Mouse (Mus musculus): ENCODE data around the gene Zcchc10. TPM values are rescaled to one million over a fixed set of nuclear protein-coding genes. Genes with fewer than 3 reads are reported as not detected.

Gene Zcchc10
- polyA plus RNA-seq, 1 experiment = 4.4 TPM

DNA sequence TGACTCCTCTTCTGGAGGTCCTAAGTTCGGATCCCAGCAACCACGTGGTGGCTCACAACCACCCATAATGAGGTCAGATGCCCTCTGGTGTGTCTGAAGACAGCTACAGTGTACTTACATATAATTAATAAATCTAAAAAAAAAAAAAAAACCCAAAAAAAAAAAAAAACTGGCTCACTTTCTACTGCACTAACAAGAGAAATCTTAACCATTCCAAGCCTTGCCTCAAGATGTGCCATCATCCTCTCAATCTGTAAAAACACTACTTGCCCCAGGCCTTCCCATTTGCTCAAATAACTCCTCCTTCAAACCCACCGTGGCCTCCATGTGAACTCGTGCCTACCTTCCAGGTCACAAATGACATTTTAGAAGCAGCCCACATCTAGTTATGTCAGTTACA, 27.6 kb upstream of the Zcchc10 start:
- no peak overlapping the region for H3K4me3 ChIP-seq (ENCODE audit: extremely low read depth, insufficient read depth, insufficient read length)
- WGBS = 61% methylated on average over 4 of the region's 4 CpGs
- no peaks in the 10 kb centered on the region for H3K27me3 ChIP-seq (ENCODE audit: control insufficient read depth, insufficient read depth, low read length)
- peaks cover 2% of the 10 kb centered on the region; the same call in 1 of the 2 replicates for H3K36me3 ChIP-seq (ENCODE audit: control insufficient read depth, insufficient read depth, low read length)
- TF ChIP-seq CTCF (IDR thresholded peaks at IDR 0.05; ENCODE audit: extremely low read depth, insufficient read depth, insufficient read length, insufficient replicate concordance) (no peak), POLR2A (IDR thresholded peaks at IDR 0.05; ENCODE audit: low read depth, low read length) (no peak)
- H3K27ac ChIP-seq (ENCODE audit: insufficient read depth, low read length) = no peak overlapping the region
- peaks cover 9% of the 10 kb centered on the region for H3K4me1 ChIP-seq (ENCODE audit: control insufficient read depth, insufficient read depth, insufficient read length)
- DNase-seq (ENCODE audit: low read depth in 1 of 2, low spot score in 2 of 2) = no peak

GRCm38 (mm10) chr11:53297947-53298860, 26.3 kb upstream of the Zcchc10 start:
- DNase-seq (ENCODE audit: low read depth in 1 of 2, low spot score in 2 of 2) = no peak
- H3K36me3 ChIP-seq (ENCODE audit: control insufficient read depth, insufficient read depth, low read length) = peaks cover 2% of the 10 kb centered on the region; the same call in 1 of the 2 replicates
- no peak overlapping the region for H3K27ac ChIP-seq (ENCODE audit: insufficient read depth, low read length)
- 77% methylated on average over 7 of the region's 7 CpGs for WGBS
- peaks cover 9% of the 10 kb centered on the region for H3K4me1 ChIP-seq (ENCODE audit: control insufficient read depth, insufficient read depth, insufficient read length)
- TF ChIP-seq CTCF (IDR thresholded peaks at IDR 0.05; ENCODE audit: extremely low read depth, insufficient read depth, insufficient read length, insufficient replicate concordance) (no peak), POLR2A (IDR thresholded peaks at IDR 0.05; ENCODE audit: low read depth, low read length) (no peak)
- H3K4me3 ChIP-seq (ENCODE audit: extremely low read depth, insufficient read depth, insufficient read length) = no peak overlapping the region
- no peaks in the 10 kb centered on the region for H3K27me3 ChIP-seq (ENCODE audit: control insufficient read depth, insufficient read depth, low read length)

GRCm38 (mm10) chr11:53299551-53300329, 24.7 kb upstream of the Zcchc10 start:
- Histone ChIP-seq H3K4me3 (ENCODE audit: extremely low read depth, insufficient read depth, insufficient read length) (peak overlapping the region; percentile 79), H3K27me3 (ENCODE audit: control insufficient read depth, insufficient read depth, low read length) (no peaks in the 10 kb centered on the region), H3K36me3 (ENCODE audit: control insufficient read depth, insufficient read depth, low read length) (peaks cover 2% of the 10 kb centered on the region; the same call in 1 of the 2 replicates), H3K27ac (ENCODE audit: insufficient read depth, low read length) (peak overlapping the region; percentile 84), H3K4me1 (ENCODE audit: control insufficient read depth, insufficient read depth, insufficient read length) (peaks cover 9% of the 10 kb centered on the region)
- TF ChIP-seq POLR2A (IDR thresholded peaks at IDR 0.05; ENCODE audit: low read depth, low read length) (peak; percentile 48), CTCF (IDR thresholded peaks at IDR 0.05; ENCODE audit: extremely low read depth, insufficient read depth, insufficient read length, insufficient replicate concordance) (no peak)
- peak; percentile 57 to 62 for DNase-seq (ENCODE audit: low read depth in 1 of 2, low spot score in 2 of 2)
- under 1% methylated on average over 80 of the region's 80 CpGs for WGBS

DNA sequence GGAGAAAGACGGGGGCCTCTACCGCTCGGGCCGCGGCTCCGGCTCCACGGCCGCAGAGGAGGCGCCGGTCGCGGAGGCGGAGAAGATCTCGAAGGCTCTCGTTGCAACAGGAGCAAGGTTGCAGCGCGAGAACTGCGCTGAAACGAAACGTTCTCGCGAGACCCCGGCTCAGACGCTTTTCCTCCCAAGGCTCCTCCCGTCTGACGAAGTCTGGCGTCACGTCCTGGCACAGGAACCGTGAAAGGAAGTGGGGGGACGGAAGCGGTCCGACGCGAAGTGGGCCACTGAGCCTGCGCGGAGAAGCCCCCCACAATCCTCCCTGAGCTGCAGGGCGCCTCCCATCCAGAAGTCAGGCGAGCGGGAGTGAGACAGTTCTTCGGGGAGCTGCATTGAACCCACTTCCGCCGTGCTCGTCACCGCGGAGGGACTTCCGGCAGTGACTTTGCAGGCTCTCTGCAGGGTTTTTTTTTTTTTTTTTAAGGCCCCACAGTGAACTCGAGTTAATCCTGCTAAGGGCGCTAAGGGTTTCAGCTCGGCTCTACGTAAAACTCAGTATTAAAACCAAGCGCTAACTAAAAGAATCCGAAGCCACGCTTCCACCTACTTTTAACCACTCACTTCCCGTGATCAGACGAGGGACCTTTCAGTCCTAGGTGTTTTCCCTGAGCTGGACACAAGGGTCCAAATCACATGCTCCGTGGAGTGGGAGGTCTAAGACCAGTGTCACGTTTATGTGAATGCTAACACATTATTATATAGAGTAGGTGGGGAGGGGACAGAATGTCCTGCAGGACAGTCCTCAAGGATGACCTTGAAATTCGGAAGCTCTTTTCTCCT, 23.9 kb upstream of the Zcchc10 start, which contains the start of gene Hspa4:
Gene Hspa4, minus strand, starts transcription at position 128 of the 837 bp plus-strand sequence.
- DNase-seq (ENCODE audit: low read depth in 1 of 2, low spot score in 2 of 2) = peak; percentile 97 to 99
- WGBS = 1% methylated on average over 58 of the region's 58 CpGs
- Histone ChIP-seq H3K36me3 (ENCODE audit: control insufficient read depth, insufficient read depth, low read length) (peaks cover 2% of the 10 kb centered on the region; the same call in 1 of the 2 replicates), H3K4me1 (ENCODE audit: control insufficient read depth, insufficient read depth, insufficient read length) (peaks cover 7% of the 10 kb centered on the region), H3K27ac (ENCODE audit: insufficient read depth, low read length) (peak within 1 kb of the TSS; percentile 84), H3K4me3 (ENCODE audit: extremely low read depth, insufficient read depth, insufficient read length) (peak within 1 kb of the TSS; percentile 79), H3K27me3 (ENCODE audit: control insufficient read depth, insufficient read depth, low read length) (no peaks in the 10 kb centered on the region)
- no peak for TF ChIP-seq CTCF (IDR thresholded peaks at IDR 0.05; ENCODE audit: extremely low read depth, insufficient read depth, insufficient read length, insufficient replicate concordance)
- peak; percentile 84 for TF ChIP-seq POLR2A (IDR thresholded peaks at IDR 0.05; ENCODE audit: low read depth, low read length)

DNA sequence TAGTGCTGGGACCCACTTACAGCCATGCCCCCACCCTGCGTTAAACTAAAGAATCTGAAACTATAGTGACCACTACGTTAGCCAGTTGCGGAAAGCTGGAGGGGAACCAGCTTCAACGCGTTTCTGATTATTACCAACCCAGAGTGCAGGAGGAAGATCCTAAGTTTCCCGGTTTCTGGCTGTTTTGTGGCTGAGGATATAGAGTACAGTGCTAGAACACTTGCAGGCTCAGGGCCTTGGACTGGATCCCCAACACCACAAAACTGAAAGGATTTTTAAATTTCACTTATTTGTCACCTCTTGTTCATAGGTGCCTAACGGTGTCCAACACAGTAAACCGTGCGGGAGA, 23.3 kb upstream of the Zcchc10 start:
- Histone ChIP-seq H3K36me3 (ENCODE audit: control insufficient read depth, insufficient read depth, low read length) (peaks cover 2% of the 10 kb centered on the region; the same call in 1 of the 2 replicates), H3K4me3 (ENCODE audit: extremely low read depth, insufficient read depth, insufficient read length) (peak overlapping the region; percentile 48), H3K27me3 (ENCODE audit: control insufficient read depth, insufficient read depth, low read length) (no peaks in the 10 kb centered on the region), H3K27ac (ENCODE audit: insufficient read depth, low read length) (peak overlapping the region; percentile 84), H3K4me1 (ENCODE audit: control insufficient read depth, insufficient read depth, insufficient read length) (peaks cover 7% of the 10 kb centered on the region)
- no peak for TF ChIP-seq POLR2A (IDR thresholded peaks at IDR 0.05; ENCODE audit: low read depth, low read length)
- TF ChIP-seq CTCF (IDR thresholded peaks at IDR 0.05; ENCODE audit: extremely low read depth, insufficient read depth, insufficient read length, insufficient replicate concordance) = no peak
- no peak for DNase-seq (ENCODE audit: low read depth in 1 of 2, low spot score in 2 of 2)
- 43% methylated on average over 9 of the region's 9 CpGs for WGBS
